Mouse (Mus musculus) kidney, adult 2 months (tissue): Measurements from ENCODE around the gene Abcg2. TPM values are rescaled to one million over a fixed set of nuclear protein-coding genes. Genes with fewer than 3 reads are reported as not detected.
A peak's percentile ranks its signal among the peaks of the same experiment; 100 is the strongest.

Experiments used
- DNase-seq: peaks from one replicate; pipeline ENCODE4 v3.0.0; 2021
- H3K27ac ChIP-seq: fragments of 200-500 bp; 2 replicates; pipeline ENCODE4 v1.5.1; 2012; ENCODE audit warnings: low read depth, low read length, control low read depth, inconsistent platforms; ENCODE audit not compliant: insufficient read depth
- H3K27me3 ChIP-seq: fragments of 200-500 bp; replicated peaks from 2 replicates; pipeline ENCODE4 v1.6.1; 2012; ENCODE audit warnings: mild to moderate bottlenecking, moderate library complexity, low read length, inconsistent platforms; ENCODE audit not compliant: control insufficient read depth, insufficient read depth
- H3K36me3 ChIP-seq: fragments of 200-500 bp; 2 replicates; pipeline ENCODE4 v1.6.1; 2012; ENCODE audit warnings: mild to moderate bottlenecking, moderate library complexity, low read length, inconsistent platforms; ENCODE audit not compliant: control insufficient read depth, insufficient read depth
- H3K4me1 ChIP-seq: fragments of 200-500 bp; 2 replicates; pipeline ENCODE4 v1.6.1; 2011; ENCODE audit warnings: low read length; ENCODE audit not compliant: control insufficient read depth, insufficient read depth
- H3K4me3 ChIP-seq: fragments of 200-500 bp; 2 replicates; pipeline ENCODE4 v1.5.1; 2011; ENCODE audit warnings: mild to moderate bottlenecking, low read depth, low read length, control low read depth; ENCODE audit not compliant: insufficient read depth
- CTCF ChIP-seq: fragments of 200-500 bp; conservative IDR thresholded peaks from 2 replicates; pipeline ENCODE4 v1.5.1; 2011; ENCODE audit warnings: low read depth, mild to moderate bottlenecking, control low read depth, low read length, moderate library complexity, mixed read lengths; ENCODE audit not compliant: insufficient read depth, insufficient read length
- POLR2A ChIP-seq: fragments of 200-500 bp; IDR thresholded peaks from one replicate; pipeline ENCODE4 v1.6.1; 2011; ENCODE audit warnings: low read depth, low read length, control low read depth
- WGBS: fragments of 180-500 bp; shearing (Covaris S2); methylation state at CpG from one replicate; pipeline ENCODE4 v1.1.7; 2018; 5-methylcytosine and 5-hydroxymethylcytosine counted together
- polyA plus RNA-seq: library from polyadenylated mRNA; depleted of rRNA; stranded (reverse); fragments of >200 nt; gene quantifications from 2 replicates; pipeline ENCODE4 v1.2.3, GENCODE M21; 2012

Abcg2 gene
- polyA plus RNA-seq, 1 experiment, result 181 TPM

DNA sequence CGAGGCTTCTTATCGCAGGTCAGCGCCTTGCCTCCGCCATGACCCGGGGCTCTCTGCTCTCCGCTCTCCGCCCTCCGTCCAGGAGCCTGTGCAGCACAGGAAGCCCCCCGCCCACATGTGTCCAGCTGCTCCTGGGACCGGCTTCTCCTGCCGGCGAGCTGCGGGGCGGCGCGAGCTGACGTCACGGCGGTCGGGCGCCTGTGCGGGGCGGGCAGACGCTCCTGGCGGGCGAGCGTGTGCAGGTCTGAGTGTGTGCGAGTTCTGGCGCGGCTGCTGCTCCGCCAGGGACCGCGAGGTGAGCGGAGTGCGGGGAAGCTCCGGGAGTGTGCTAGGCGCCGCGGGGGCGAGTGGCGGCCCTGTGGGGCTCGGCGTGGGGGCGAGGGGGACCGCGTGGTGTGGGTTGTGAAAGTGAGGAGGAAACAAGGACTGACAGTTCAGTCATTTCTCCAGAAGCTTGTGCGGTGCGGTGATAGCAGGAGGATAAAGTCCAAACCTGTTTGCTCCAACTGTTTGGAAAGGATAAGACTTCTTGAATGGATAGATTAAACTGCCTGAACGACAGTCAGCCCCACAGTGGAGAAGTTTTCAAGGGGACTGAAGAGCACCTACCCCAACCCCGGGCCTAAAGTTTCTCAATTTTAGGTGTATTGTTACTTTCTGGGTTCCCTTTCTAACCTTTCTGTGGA is 56.2 kb downstream of the Abcg2 start:
- peak; percentile 88 for DNase-seq
- no peaks in the 10 kb centered on the region for H3K27me3 ChIP-seq
- peaks cover 14% of the 10 kb centered on the region for H3K4me1 ChIP-seq
- TF ChIP-seq POLR2A (peak; percentile 49), CTCF (no peak)
- H3K4me3 ChIP-seq, result peak overlapping the region; percentile 85
- peak overlapping the region; percentile 99 for H3K27ac ChIP-seq
- no peaks in the 10 kb centered on the region for H3K36me3 ChIP-seq
- 2% methylated on average over 50 of the region's 50 CpGs for WGBS

DNA sequence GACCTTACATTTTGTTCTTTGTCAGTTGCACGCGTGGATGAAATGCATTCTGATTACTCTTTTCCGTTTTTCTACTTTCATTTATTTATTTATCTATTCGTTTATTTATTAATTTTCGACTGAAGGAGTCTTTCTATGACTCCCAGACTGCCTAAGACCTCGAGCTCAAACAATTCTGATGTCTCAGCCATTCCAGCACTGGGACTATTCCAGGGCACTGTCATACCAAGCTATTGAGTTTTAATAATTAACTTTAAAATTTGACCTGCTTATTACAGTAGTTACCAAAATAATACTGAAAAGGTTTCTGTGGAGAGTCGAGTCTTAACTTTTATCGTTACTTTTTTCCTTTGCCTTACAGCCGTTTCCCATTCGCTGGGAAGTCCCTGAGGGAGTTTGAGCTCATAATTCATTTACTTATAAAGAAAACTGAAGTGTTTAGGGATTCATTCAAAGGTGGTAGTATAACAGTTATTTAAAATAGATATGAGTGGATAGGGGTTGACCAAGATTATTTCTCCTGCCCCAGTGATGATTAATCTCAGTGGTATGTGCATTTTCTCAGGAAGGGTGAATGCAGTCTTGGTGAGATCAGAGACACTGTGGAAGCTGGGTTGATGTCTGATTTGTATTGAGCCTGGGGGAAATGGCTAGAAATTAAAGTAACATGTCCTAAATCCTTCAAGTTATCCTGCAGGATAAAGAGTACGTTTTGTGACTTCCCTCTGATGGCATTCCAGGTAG is 56.9 kb downstream of the Abcg2 start:
- peak; percentile 69 for DNase-seq
- peak overlapping the region; percentile 22; the same call in 1 of the 2 replicates for H3K4me3 ChIP-seq
- no peak for TF ChIP-seq CTCF
- no peak for TF ChIP-seq POLR2A

DNA sequence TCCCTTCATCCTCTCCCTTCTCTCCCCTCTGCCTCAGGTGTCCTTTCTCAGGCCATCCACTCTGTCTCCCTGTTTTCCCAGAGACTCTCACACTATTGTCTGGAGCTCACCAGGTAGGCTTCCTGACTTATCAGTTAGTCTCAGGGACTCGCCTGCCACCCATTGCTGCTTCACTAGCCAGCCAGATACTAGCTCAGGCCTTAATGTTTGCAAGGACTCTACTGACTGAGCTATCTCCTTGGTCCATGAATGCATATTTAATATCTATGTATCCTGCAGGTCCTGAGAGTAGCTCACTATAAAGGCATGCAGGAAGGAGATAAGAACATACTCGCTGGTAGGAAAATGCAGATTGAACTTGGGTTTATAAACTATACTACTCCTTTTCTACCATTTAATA is 57.9 kb downstream of the Abcg2 start:
- Histone ChIP-seq H3K27me3 (no peaks in the 10 kb centered on the region), H3K4me3 (peak overlapping the region; percentile 28), H3K27ac (peak overlapping the region; percentile 45; the same call in 1 of the 2 replicates), H3K4me1 (peaks cover 15% of the 10 kb centered on the region), H3K36me3 (no peaks in the 10 kb centered on the region)
- TF ChIP-seq POLR2A, result no peak
- no peak for TF ChIP-seq CTCF
- DNase-seq, result no peak
- 61% methylated on average over 2 of the region's 2 CpGs for WGBS

More for the DNA sequence above, 56.9 kb downstream of the Abcg2 start:
- no peaks in the 10 kb centered on the region for H3K36me3 ChIP-seq
- H3K4me1 ChIP-seq, result peaks cover 16% of the 10 kb centered on the region
- H3K27ac ChIP-seq, result peak overlapping the region; percentile 99
- WGBS, result 14% methylated on average over 11 of the region's 11 CpGs
- H3K27me3 ChIP-seq, result no peaks in the 10 kb centered on the region

DNA sequence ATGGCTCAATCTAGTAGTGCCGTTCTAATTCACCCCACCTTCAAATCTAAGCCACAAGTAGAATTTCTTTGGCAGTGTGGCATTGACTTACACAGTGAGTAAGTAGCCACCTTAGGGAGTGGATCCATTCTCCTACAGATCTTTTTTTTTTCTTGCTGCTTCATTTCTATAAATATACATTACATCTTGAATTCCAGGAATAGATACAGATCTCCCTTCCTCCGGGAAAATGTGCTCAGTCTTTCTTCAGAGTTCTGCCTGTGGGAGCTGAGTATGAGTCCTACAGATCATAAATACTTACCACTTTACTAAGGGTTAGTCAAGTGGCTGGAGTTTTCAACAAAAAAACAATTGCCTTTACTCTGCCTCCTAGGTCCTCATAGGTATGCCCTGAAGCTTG is 60.3 kb downstream of the Abcg2 start:
- Histone ChIP-seq H3K4me1 (peaks cover 13% of the 10 kb centered on the region), H3K4me3 (no peak overlapping the region), H3K36me3 (no peaks in the 10 kb centered on the region), H3K27me3 (no peaks in the 10 kb centered on the region), H3K27ac (no peak overlapping the region)
- no peak for DNase-seq
- no peak for TF ChIP-seq CTCF
- no peak for TF ChIP-seq POLR2A
- 53% methylated on average over 2 of the region's 2 CpGs for WGBS

DNA sequence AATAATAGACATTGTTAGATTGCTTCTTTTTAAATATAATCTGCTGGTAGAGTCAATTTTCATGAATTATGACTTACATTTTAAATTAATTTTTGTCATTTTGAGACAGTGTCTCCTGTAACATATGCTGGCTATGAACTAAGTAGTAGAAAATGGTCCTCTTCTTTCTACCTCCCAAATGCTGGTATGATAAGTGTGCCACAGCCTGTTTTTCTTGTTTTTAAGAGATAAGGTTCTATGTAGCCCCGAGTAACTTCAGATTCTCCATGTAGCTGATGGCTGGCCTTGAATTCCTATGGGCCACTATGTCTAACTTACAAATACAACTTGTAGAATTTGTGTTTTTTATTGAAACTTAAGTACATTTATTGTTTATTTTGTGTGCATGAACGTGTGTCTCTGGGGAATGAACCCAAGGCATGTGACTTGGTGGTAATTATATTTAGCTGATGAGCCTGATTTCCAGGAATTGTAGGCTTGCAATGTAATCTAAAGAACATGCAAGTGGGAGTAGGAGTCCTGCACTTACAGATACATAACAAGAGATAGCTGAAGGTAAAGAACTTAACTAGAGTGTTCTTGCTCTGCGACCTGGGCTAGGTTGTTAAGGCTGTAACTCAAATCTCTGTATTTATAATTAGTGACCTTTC is 63.9 kb downstream of the Abcg2 start:
- Histone ChIP-seq H3K27me3 (no peaks in the 10 kb centered on the region), H3K4me1 (peaks cover 13% of the 10 kb centered on the region), H3K36me3 (no peaks in the 10 kb centered on the region), H3K27ac (no peak overlapping the region), H3K4me3 (no peak overlapping the region)
- DNase-seq, result no peak
- no peak for TF ChIP-seq POLR2A
- no peak for TF ChIP-seq CTCF
- WGBS, result 52% methylated on average over 3 of the region's 3 CpGs

DNA sequence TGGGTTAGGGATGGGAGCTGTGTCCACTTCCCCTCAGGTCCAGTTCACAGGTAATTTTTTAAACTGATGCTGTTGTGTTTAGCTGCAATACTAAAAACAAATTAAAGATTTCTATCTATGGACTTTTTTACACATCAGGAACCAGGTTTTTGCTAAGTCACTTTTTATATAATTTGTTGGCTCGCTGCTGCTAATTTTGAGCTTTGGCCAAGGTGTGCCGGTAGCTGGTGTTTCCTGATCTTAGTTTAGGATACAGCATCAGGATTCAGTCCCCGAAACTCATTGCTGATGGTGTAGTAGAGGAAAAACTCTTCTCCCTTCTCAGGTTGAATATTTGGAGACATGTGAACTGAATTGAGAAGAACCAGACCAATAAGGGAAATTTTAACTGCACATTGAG is 65.8 kb downstream of the Abcg2 start:
- H3K27me3 ChIP-seq, result no peaks in the 10 kb centered on the region
- peaks cover 10% of the 10 kb centered on the region for H3K4me1 ChIP-seq
- H3K36me3 ChIP-seq, result no peaks in the 10 kb centered on the region
- H3K27ac ChIP-seq, result no peak overlapping the region
- DNase-seq, result peak; percentile 58
- H3K4me3 ChIP-seq, result no peak overlapping the region
- WGBS, result 43% methylated on average over 3 of the region's 3 CpGs
- TF ChIP-seq POLR2A (no peak), CTCF (no peak)

DNA sequence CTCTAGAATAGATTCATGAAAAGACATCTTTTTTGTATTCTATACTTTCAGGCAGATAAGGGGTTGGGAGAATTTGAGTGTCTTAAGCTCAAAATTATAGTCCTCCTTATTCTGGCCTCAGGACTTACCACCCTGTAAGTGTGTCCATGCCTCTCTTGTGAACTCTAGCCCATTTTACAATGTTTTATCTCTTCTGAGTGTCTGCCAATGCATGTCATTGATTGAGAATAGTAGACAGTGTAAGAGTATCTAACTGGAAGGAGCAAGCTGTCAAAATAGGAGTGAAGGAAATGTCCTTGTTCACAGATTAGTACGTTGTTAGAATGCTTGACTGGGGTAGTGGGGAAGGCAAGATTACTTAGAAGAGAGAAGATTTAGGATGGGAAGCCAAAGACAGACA is 66.7 kb downstream of the Abcg2 start:
- no peak overlapping the region for H3K4me3 ChIP-seq
- H3K4me1 ChIP-seq, result peaks cover 5% of the 10 kb centered on the region; the same call in 1 of the 2 replicates
- no peaks in the 10 kb centered on the region for H3K36me3 ChIP-seq
- WGBS, result 36% methylated on average over 1 of the region's 1 CpGs
- no peaks in the 10 kb centered on the region for H3K27me3 ChIP-seq
- H3K27ac ChIP-seq, result no peak overlapping the region
- no peak for DNase-seq
- TF ChIP-seq CTCF (no peak), POLR2A (no peak)
